Mouse (Mus musculus): ENCODE results near the gene Pklr.

DNA sequence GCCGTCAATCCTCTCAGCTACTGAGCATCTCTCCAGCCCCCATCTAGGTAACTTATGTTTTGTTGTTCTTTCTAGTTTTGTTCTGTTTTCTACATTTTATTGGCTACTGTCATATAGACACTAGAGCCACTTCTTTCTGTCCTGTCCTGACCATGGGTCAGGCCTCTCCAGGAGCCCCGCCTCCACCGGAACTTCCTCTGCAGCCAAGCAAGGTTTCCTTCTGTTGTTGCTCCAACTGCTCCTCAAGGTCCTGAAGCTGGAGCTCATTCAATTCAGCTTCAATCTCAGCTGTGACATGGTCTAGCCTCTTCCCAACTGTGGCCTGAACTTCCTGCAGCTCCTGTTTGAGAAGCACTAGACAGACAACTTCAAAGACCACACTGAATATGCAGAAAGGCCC is 6.0 kb upstream of the Pklr start:
- TF ChIP-seq CTCF (IDR thresholded peaks at IDR 0.05; ENCODE audit: low read depth) (no peak), EP300 (IDR thresholded peaks at IDR 0.05; ENCODE audit: low read depth) (no peak)
